Mouse (Mus musculus) olfactory bulb, adult 2 months (tissue): ENCODE data around the gene Mphosph10. TPM values are rescaled to one million over a fixed set of nuclear protein-coding genes. Genes with fewer than 3 reads are reported as not detected.

Experiments used
- H3K27ac ChIP-seq: fragments of 200-500 bp; 2 replicates; pipeline ENCODE4 v1.5.1; 2012; ENCODE audit warnings: low read depth, low read length; ENCODE audit not compliant: insufficient read depth
- H3K4me1 ChIP-seq: fragments of 200-500 bp; 2 replicates; pipeline ENCODE4 v1.6.1; 2012; ENCODE audit warnings: low read length; ENCODE audit not compliant: control insufficient read depth, insufficient read depth
- H3K4me3 ChIP-seq: fragments of 200-500 bp; 2 replicates; pipeline ENCODE4 v1.5.1; 2012; ENCODE audit warnings: mild to moderate bottlenecking, low read depth, low read length, moderate library complexity; ENCODE audit not compliant: insufficient read depth
- CTCF ChIP-seq: fragments of 200-500 bp; IDR thresholded peaks from 2 replicates; pipeline ENCODE4 v1.5.1; 2012; ENCODE audit warnings: low read depth, mild to moderate bottlenecking, low read length, moderate library complexity; ENCODE audit not compliant: insufficient read depth
- POLR2A ChIP-seq: fragments of 200-500 bp; IDR thresholded peaks from 2 replicates; pipeline ENCODE4 v1.6.1; 2012; ENCODE audit warnings: mild to moderate bottlenecking, low read depth, low read length, moderate library complexity; ENCODE audit not compliant: insufficient read depth
- WGBS: fragments of 180-500 bp; shearing (Covaris S2); methylation state at CpG from one replicate; pipeline ENCODE4 v1.1.7; 2018; 5-methylcytosine and 5-hydroxymethylcytosine counted together
- polyA plus RNA-seq: library from polyadenylated mRNA; stranded (reverse); fragments of >200 nt; gene quantifications from 2 replicates; pipeline ENCODE4 v1.2.4, GENCODE M21; 2012; ENCODE audit warnings: low replicate concordance; ENCODE audit not compliant: missing spikeins, insufficient read depth, insufficient read length

Mphosph10 gene
- polyA plus RNA-seq, 1 experiment = not detected

DNA sequence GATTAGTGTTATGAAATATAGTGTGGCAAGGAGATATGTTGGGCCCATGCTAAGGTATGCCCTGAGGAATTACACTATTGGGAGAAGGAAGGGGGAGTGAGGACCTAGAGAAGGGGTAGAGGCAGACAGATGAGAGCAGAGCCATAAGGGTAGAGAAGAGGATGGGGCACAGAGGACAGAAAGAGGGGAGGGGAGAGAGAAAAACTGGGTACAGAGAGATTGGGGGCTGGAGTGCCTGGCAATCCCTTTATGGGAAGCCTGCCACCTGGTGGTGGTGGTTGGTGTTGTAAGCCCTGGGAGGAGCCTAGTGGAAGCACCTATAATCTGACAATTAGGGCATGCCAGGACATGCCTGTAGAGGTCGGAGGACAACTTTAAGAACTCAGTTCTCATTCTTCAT, 65.2 kb downstream of the Mphosph10 start:
- 0% methylated on average over 1 of the region's 1 CpGs for WGBS
- no peak overlapping the region for H3K27ac ChIP-seq
- TF ChIP-seq POLR2A (no peak), CTCF (peak; percentile 57)
- H3K4me3 ChIP-seq = no peak overlapping the region
- no peaks in the 10 kb centered on the region for H3K4me1 ChIP-seq

Other genes with a start within 250 kb of the Mphosph10 start
- gene Trpm1, start 238.4 kb downstream of the Mphosph10 start, polyA plus RNA-seq = not detected in 2 replicates
- gene Mtmr10, start 104.6 kb downstream of the Mphosph10 start, polyA plus RNA-seq = not detected in 2 replicates
- not detected in 2 replicates for gene Fan1, start 18.2 kb downstream of the Mphosph10 start, polyA plus RNA-seq
- not detected in 2 replicates for gene Mcee, start 339 bp upstream of the Mphosph10 start, polyA plus RNA-seq
- gene Apba2, start 109.4 kb upstream of the Mphosph10 start, polyA plus RNA-seq = not detected in 2 replicates